Mouse (Mus musculus) cerebral cortex, adult 2 months (tissue): ENCODE results near the gene Psg27.

Experiments
- WGBS: fragments of 180-500 bp; shearing (Covaris S2); methylation state at CpG from one replicate; pipeline ENCODE4 v1.1.7; 2018; 5-methylcytosine and 5-hydroxymethylcytosine counted together

Psg27 gene

GRCm38 (mm10) chr7:18567205-18567604 is at the start of gene Psg27:
Psg27 (minus strand) TSS chr7:18567305.
- 83% methylated on average over 3 of the region's 3 CpGs for WGBS

DNA sequence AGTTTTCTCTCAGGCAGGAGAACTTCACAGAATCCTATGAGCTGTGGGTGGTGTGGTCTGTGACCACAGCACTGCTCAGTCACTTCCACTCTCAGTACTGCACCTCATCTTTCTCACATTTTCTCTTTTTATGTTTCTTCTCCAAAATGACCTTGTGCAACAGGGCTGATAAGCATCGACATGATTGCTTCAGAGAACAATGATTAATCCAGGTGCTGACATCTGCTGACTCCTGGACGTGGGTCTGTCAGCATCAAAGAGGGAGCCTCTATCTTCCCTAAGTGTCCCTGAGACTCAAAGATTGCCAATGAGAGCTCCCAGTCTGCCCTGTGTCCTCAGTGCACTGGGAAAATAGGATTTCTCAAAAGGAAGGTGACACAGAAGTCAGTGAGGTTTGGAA is 49.3 kb upstream of the Psg27 start, which contains the start of gene Psg23:
TSS of gene Psg23 (minus strand) at position 101 of the 400 bp plus-strand sequence.
- WGBS, result 44% methylated on average over 2 of the region's 2 CpGs

- WGBS, result 71% methylated on average over 3 of the region's 3 CpGs
Measured at GRCm38 (mm10) chr7:18555751-18556150, 11.4 kb downstream of the Psg27 start.

DNA sequence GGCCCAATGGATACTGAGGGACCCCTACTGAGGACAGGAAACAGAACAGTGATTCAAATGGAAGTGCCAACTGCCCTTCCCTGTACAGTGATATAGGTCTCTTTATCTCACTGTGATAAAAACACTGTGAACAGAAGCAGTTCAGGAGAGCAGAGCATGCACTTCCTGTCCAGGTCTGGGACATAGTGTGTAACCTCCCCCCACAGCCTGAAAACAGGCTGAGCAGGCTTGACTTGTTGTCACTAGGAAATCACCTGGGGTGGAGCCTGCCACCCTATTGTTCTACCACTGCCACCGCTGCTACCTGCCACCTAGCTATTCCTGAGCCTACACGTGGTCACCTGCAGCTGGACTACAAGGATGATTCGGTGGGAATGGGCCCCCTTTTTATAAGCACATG is 33.7 kb downstream of the Psg27 start:
- 48% methylated on average over 3 of the region's 3 CpGs for WGBS

DNA sequence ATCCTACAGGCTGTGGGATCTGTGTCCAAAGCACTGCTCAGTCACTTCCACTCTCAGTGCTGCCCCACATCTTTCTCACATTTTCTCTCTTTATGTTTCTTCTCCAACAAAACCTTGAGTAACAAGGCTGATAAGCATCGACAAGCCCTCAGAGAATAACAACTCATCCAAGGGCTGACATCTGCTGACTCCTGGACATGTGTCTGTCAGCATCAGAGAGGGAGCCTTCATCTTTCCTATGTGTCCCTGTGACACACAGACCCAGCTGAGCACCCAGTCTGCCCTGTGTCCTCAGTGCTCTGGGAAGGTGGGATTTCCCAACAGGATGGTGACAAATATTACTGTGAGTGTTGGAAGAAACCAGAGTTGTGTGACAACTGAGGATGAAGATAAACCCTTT is 34.9 kb downstream of the Psg27 start, which contains the start of gene Psg25:
TSS of gene Psg25 (minus strand) at position 101 of the 400 bp plus-strand sequence.
- 93% methylated on average over 1 of the region's 1 CpGs for WGBS

DNA sequence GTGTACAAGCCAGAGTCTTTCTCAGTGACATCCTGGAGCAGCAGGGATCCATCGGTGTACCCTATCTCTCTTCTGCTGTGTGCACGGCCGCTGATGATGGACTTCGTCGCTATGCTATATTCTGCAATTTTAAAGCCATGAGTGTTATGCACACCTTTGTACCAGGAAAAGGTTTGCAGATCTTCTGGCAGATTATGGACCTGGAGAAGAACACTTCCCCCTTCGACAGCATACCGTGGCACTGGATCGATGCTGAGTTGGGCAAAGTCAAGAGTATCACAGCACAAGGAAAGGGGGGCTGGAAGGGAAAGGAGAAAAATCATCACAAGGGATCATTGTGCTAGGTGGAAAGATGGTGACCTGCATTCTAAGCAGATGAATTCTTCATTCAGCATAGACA is 42.4 kb downstream of the Psg27 start:
- WGBS, result 94% methylated on average over 8 of the region's 8 CpGs

GRCm38 (mm10) chr7:18512417-18512816 is 54.7 kb downstream of the Psg27 start:
- WGBS, result 49% methylated on average over 2 of the region's 2 CpGs

DNA sequence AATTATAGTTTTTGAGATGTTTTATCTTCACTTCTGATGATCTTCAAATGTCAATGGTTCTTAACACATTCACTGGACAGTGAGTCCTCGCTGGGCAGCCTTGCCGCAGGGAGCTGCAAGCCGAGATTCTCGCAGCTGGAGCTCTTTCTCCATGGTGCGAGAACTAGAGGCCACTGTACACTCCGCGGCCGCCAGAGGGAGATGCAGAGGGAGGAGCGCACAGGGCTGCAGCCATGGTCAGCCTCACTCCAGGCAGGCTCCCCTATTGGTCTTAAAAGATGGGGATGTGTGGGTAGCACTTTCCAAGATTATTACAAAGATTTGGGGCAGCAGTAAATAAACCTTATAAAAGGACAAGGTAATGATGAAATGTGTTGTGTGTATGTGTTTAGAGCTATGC is 55.6 kb downstream of the Psg27 start:
- WGBS, result 27% methylated on average over 9 of the region's 9 CpGs
